Mouse (Mus musculus) CH12.LX (cell line): Measurements from ENCODE around the gene Cldnd1.

Experiments
- CHD1 ChIP-seq: IDR thresholded peaks from 2 replicates; pipeline ENCODE4 v1.6.1; 2012; ENCODE audit warnings: low read depth, low read length, improper control_type of control experiment, inconsistent platforms
- CTCF ChIP-seq, 2 experiments: IDR thresholded peaks in 1 of 2; conservative IDR thresholded peaks in 1 of 2; 2 replicates each; pipeline ENCODE4 v1.5.1; 2011 to 2012; ENCODE audit warnings: low read depth in 2 of 2, low read length in 2 of 2, improper control_type of control experiment in 1 of 2, inconsistent platforms in 1 of 2, mild to moderate bottlenecking in 1 of 2, moderate library complexity in 1 of 2

- TF ChIP-seq CHD1 (peak; percentile 82), CTCF (conservative IDR thresholded peaks at IDR 0.05 in 1 of 2, IDR thresholded peaks at IDR 0.05 in 1 of 2; ENCODE audit: low read depth in 2 of 2, low read length in 2 of 2) (no peak)
Observed at GRCm38 (mm10) chr16:58702329-58702932, 25.3 kb upstream of the Cldnd1 start.
